Mouse (Mus musculus) testis, adult 2 months (tissue): ENCODE data around the gene Metrn.

Experiments
- CTCF ChIP-seq: fragments of 200-500 bp; IDR thresholded peaks from 2 replicates; pipeline ENCODE4 v1.5.1; 2012; ENCODE audit warnings: low read depth, mild to moderate bottlenecking, inconsistent platforms, low read length, moderate library complexity; ENCODE audit not compliant: control insufficient read depth, insufficient read depth, insufficient replicate concordance
- POLR2A ChIP-seq: fragments of 200-500 bp; IDR thresholded peaks from 2 replicates; pipeline ENCODE4 v1.6.1; 2012; ENCODE audit warnings: low read depth, mild to moderate bottlenecking, inconsistent platforms, low read length, moderate library complexity; ENCODE audit not compliant: control insufficient read depth

DNA sequence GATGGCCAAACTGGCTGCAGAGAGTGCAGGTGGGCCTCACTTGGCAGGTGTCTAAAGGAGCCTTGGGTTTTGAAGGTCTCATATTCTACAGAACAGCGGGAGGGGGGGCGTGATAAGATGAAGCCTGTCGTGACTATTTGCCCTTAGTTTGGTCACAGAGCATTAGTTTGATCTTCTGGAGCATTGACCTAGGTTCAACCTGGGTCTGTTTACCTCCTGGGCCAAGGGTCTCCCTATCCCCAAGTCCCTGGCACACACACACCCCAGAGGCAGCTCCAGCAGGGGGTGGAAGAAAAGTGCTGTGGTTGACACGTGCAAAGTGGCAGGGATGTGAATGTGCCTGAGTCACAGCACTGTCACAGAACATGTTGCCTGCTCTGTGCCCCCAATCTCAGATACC is 14.0 kb upstream of the Metrn start:
- TF ChIP-seq CTCF (no peak), POLR2A (no peak)
